Mouse (Mus musculus) liver, embryonic 12.5 days (tissue): ENCODE measurements around the gene Gm4881. TPM values are rescaled to one million over a fixed set of nuclear protein-coding genes. Genes with fewer than 3 reads are reported as not detected.

Source experiments
- ATAC-seq: fragments of 200-750 bp; cut with Nextera tagmentation; 2 replicates; pipeline ENCODE4 v1.8.0; 2017; ENCODE audit warnings: moderate number of reproducible peaks, mild to moderate bottlenecking, moderate library complexity
- H3K27ac ChIP-seq: fragments of 300-500 bp; sonication (generic); 2 replicates; pipeline ENCODE4 v1.5.1; 2016; ENCODE audit warnings: mild to moderate bottlenecking
- H3K27me3 ChIP-seq: fragments of 300-500 bp; sonication (generic); replicated peaks from 2 replicates; pipeline ENCODE4 v1.6.1; 2016; ENCODE audit warnings: mild to moderate bottlenecking, moderate library complexity
- H3K36me3 ChIP-seq: fragments of 300-500 bp; sonication (generic); 2 replicates; pipeline ENCODE4 v1.6.1; 2016; ENCODE audit warnings: mild to moderate bottlenecking, moderate library complexity
- H3K4me1 ChIP-seq: fragments of 300-500 bp; sonication (generic); 2 replicates; pipeline ENCODE4 v1.6.1; 2016
- H3K4me2 ChIP-seq: fragments of 300-500 bp; sonication (generic); 2 replicates; pipeline ENCODE4 v1.6.1; 2016; ENCODE audit warnings: mild to moderate bottlenecking, moderate library complexity
- H3K4me3 ChIP-seq: fragments of 300-500 bp; sonication (generic); 2 replicates; pipeline ENCODE4 v1.5.1; 2016; ENCODE audit warnings: mild to moderate bottlenecking, moderate library complexity
- H3K9ac ChIP-seq: fragments of 300-500 bp; sonication (generic); 2 replicates; pipeline ENCODE4 v1.6.1; 2016; ENCODE audit warnings: mild to moderate bottlenecking, moderate library complexity
- H3K9me3 ChIP-seq: fragments of 300-500 bp; sonication (generic); replicated peaks from 2 replicates; pipeline ENCODE4 v1.6.1; 2016; ENCODE audit warnings: mild to moderate bottlenecking, moderate library complexity
- WGBS: fragments of 180-500 bp; shearing (Covaris S2); methylation state at CpG from one replicate; pipeline ENCODE4 v1.1.7; 2016; ENCODE audit not compliant: insufficient replicate concordance; 5-methylcytosine and 5-hydroxymethylcytosine counted together
- polyA plus RNA-seq: library from polyadenylated mRNA; unstranded; fragments of >200 nt; fragmentation: Nextera tagmentation; extraction: Ambion mirVana; gene quantifications from 2 replicates; pipeline ENCODE4 v1.2.1, GENCODE M21; 2016

Gm4881 gene
- polyA plus RNA-seq, 1 experiment from 2014 or later, result not detected

DNA sequence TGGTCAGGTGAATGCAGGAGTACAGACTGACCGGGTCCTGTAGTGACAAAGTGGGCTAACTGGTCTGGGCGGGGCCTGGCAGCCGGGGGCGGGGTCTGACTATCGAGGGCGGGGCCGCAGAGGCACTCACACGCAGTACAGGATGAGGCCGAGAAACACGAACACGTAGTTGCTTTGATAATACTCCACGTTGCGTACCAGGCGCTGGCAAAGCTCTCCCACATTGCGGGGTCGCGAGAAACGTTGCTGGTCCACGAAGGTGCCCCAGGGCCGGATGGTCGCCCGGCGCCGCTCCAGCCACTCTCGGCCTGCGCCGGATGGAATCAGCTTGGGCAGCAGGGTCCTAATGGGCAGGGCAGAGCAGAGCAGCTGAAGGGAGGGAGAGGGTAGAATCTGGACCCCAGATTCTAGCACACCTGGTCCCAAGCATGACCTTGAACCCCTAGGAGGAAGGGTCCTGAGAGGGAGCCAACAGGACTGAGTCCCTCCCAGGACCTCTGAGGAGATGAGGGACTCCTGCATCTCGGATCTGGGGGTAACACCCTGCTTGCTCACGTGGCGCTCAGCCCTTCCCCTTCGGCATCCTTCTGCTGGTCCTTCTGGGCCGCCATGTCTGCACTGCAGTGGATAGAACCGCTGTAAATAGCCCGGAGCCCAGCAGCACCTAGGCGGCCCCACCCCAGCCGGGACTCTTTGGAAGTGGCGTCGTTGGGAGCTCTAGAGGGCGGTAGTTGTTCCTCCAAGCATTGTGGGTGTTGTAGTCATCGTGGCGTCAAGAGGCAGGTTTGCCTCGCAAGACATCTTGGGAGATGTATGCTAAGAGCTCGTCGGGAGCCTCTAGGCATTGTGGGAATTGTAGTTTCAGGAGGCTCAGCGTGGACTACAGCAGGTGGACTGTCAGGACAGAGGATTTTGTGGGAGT is 27.9 kb upstream of the Gm4881 start, which contains the start of gene Rabac1:
Gene Rabac1, minus strand, starts transcription at position 783 of the 922 bp plus-strand sequence.
- peak; percentile 92 for ATAC-seq
- peak within 1 kb of the TSS; percentile 89 for H3K27ac ChIP-seq
- under 1% methylated on average over 45 of the region's 45 CpGs for WGBS

DNA sequence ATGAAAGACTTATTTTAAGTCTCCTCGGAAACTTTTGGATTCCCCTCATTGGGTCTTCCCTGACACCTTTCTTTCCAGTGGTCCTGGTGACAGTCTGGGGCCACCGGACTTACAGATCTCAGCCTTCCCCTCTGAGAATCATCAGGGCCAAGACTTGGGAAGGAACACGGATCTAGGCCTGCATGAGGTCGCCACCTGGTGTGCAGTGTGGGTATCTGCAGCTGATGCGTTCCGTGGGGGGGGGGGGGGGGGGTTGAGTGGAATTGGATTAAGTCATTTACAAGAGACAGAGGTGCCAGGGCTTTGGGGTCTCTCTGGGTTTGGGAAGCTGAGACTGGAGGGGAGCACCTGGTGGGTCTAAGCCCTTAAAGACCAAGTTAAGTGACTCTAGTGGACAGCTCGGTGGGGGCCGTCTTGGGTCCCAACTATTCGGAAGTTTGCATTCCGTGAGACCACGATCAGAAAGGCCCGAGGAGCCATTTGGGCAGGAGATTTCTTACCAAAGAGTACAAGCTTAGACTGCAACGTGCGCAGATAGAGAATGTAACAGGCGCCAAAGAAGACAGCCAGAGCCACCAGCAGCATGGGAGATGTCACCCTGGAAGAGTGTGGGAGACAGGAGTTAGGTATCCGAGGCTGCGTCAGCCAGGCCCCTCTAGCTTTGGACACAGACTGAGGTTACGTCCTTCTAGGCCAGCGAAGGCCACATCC is 27.1 kb upstream of the Gm4881 start:
- Histone ChIP-seq H3K9me3 (no peaks in the 10 kb centered on the region), H3K4me1 (peaks cover 21% of the 10 kb centered on the region), H3K27me3 (peaks cover 3% of the 10 kb centered on the region; the same call in 1 of the 2 replicates), H3K36me3 (peaks cover 11% of the 10 kb centered on the region; the same call in 1 of the 2 replicates), H3K27ac (peak overlapping the region; percentile 89), H3K9ac (peak overlapping the region; percentile 81), H3K4me3 (peak overlapping the region; percentile 83), H3K4me2 (peak overlapping the region; percentile 99)
- peak; percentile 0; the same call in 1 of the 2 replicates for ATAC-seq
- 7% methylated on average over 19 of the region's 19 CpGs for WGBS

More for the DNA sequence above, 27.9 kb upstream of the Gm4881 start, which contains the start of gene Rabac1:
- Histone ChIP-seq H3K4me3 (peak within 1 kb of the TSS; percentile 83), H3K9ac (peak within 1 kb of the TSS; percentile 81), H3K4me1 (peaks cover 21% of the 10 kb centered on the region), H3K4me2 (peak within 1 kb of the TSS; percentile 99), H3K36me3 (peaks cover 11% of the 10 kb centered on the region; the same call in 1 of the 2 replicates), H3K9me3 (no peaks in the 10 kb centered on the region), H3K27me3 (no peaks in the 10 kb centered on the region)

GRCm38 (mm10) chr7:24970341-24970740 is 26.0 kb upstream of the Gm4881 start:
- no peaks in the 10 kb centered on the region for H3K9me3 ChIP-seq
- peaks cover 21% of the 10 kb centered on the region for H3K4me1 ChIP-seq
- no peak overlapping the region for H3K4me2 ChIP-seq
- no peak overlapping the region for H3K4me3 ChIP-seq
- peaks cover 3% of the 10 kb centered on the region; the same call in 1 of the 2 replicates for H3K27me3 ChIP-seq
- no peak overlapping the region for H3K9ac ChIP-seq
- ATAC-seq, result no peak
- H3K36me3 ChIP-seq, result peaks cover 11% of the 10 kb centered on the region; the same call in 1 of the 2 replicates
- no peak overlapping the region for H3K27ac ChIP-seq
- WGBS, result 85% methylated on average over 3 of the region's 3 CpGs

DNA sequence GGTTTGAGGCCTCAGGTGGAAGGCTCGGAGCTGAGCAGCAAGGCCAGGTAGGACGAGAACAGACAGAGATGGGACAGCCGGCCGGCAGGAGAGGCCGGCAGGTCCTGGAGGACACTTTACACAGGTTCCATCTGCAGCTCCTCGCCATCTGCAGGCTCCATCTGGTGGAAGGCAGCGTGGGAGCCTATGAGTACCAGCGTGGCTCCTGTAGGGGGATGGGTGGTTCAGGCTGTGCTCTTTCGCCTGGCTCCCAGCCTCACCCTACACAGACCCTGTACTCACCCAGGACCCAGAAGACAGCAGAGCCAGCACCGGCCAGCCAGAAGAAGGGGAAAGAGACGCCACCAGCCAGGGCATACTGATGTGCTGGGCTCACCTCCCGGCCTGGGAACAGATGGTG is 25.5 kb upstream of the Gm4881 start:
- Histone ChIP-seq H3K9ac (no peak overlapping the region), H3K4me2 (no peak overlapping the region), H3K36me3 (peaks cover 11% of the 10 kb centered on the region; the same call in 1 of the 2 replicates), H3K27ac (no peak overlapping the region), H3K4me3 (no peak overlapping the region), H3K27me3 (peaks cover 3% of the 10 kb centered on the region; the same call in 1 of the 2 replicates), H3K9me3 (no peaks in the 10 kb centered on the region), H3K4me1 (peaks cover 21% of the 10 kb centered on the region)
- 75% methylated on average over 12 of the region's 12 CpGs for WGBS
- no peak for ATAC-seq

- Histone ChIP-seq H3K4me1 (peaks cover 19% of the 10 kb centered on the region), H3K27me3 (peaks cover 3% of the 10 kb centered on the region; the same call in 1 of the 2 replicates), H3K4me3 (no peak overlapping the region), H3K9me3 (no peaks in the 10 kb centered on the region), H3K4me2 (no peak overlapping the region), H3K27ac (no peak overlapping the region), H3K9ac (no peak overlapping the region), H3K36me3 (peaks cover 11% of the 10 kb centered on the region; the same call in 1 of the 2 replicates)
- WGBS, result 72% methylated on average over 6 of the region's 6 CpGs
- ATAC-seq, result no peak
These were observed 24.2 kb upstream of the Gm4881 start for GRCm38 (mm10) chr7:24968463-24968862.

DNA sequence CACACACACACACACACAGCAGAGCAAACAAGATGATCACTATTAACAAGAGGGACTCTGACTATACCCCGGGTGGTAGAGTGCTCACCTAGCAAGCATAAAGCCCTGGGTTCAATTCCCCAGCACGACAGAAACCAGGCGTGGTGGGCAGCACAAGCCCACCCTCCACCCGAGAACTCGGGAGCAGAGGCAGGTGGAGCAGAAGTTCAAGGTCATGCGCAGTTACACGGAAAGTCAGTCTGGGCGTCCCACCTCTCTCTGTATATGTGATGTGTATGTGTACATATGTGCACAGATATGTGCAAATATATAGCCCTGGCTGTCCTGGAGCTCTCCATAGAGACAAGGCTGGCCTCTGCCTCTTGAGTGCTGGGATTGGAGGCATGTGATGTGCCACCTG is 23.7 kb upstream of the Gm4881 start:
- peaks cover 16% of the 10 kb centered on the region for H3K4me1 ChIP-seq
- 64% methylated on average over 8 of the region's 8 CpGs for WGBS
- H3K27me3 ChIP-seq, result peaks cover 3% of the 10 kb centered on the region; the same call in 1 of the 2 replicates
- no peak overlapping the region for H3K9ac ChIP-seq
- H3K9me3 ChIP-seq, result no peaks in the 10 kb centered on the region
- no peak overlapping the region for H3K27ac ChIP-seq
- ATAC-seq, result no peak
- no peak overlapping the region for H3K4me3 ChIP-seq
- no peak overlapping the region for H3K4me2 ChIP-seq
- peaks cover 11% of the 10 kb centered on the region; the same call in 1 of the 2 replicates for H3K36me3 ChIP-seq

DNA sequence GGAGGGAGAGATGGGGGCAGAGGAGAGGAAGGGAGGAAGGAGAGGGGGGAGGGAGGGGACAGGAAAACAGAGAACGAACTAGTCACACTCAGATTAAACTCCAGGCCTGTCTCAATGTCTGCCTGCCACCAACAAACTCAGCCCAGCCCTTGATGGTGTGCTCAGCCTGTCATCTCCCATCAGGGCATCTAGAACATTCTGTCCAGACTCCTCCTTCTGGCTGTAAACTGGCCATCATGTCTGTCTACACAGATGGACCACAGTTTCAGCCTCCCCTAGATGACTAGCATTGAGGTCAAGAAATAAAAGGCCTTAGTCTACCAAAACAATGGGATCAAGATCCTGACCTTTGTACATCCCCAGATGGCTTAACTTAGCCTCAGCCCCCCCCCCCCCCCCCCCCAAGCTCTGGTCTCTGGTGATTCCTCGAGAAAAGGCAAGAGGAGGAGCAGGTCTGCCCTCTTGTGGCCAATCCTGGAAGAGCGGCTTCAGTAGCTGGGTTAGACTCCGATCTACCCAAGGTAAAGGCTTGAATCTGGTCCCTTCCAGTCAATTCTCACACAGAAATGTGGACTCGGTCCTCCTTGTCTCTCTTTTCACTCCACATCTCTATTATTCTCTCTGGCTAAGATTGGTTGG is 20.7 kb upstream of the Gm4881 start:
- Histone ChIP-seq H3K36me3 (peaks cover 8% of the 10 kb centered on the region; the same call in 1 of the 2 replicates), H3K9me3 (no peaks in the 10 kb centered on the region), H3K27ac (no peak overlapping the region), H3K9ac (no peak overlapping the region), H3K4me3 (no peak overlapping the region), H3K4me1 (peaks cover 3% of the 10 kb centered on the region; the same call in 1 of the 2 replicates), H3K27me3 (peaks cover 3% of the 10 kb centered on the region; the same call in 1 of the 2 replicates), H3K4me2 (no peak overlapping the region)
- no peak for ATAC-seq
- WGBS, result 13% methylated on average over 5 of the region's 5 CpGs

- Histone ChIP-seq H3K36me3 (peaks cover under 1% of the 10 kb centered on the region; the same call in 1 of the 2 replicates), H3K27me3 (peaks cover 3% of the 10 kb centered on the region; the same call in 1 of the 2 replicates), H3K9ac (no peak overlapping the region), H3K4me2 (no peak overlapping the region), H3K27ac (no peak overlapping the region), H3K4me3 (no peak overlapping the region), H3K4me1 (peaks cover 3% of the 10 kb centered on the region; the same call in 1 of the 2 replicates), H3K9me3 (no peaks in the 10 kb centered on the region)
- WGBS, result 48% methylated on average over 2 of the region's 2 CpGs
- ATAC-seq, result no peak
These were observed 20.0 kb upstream of the Gm4881 start for GRCm38 (mm10) chr7:24964288-24964687.

- ATAC-seq, result no peak
- H3K9ac ChIP-seq, result no peak overlapping the region
- peak overlapping the region; percentile 62 for H3K4me2 ChIP-seq
These were observed 10.9 kb upstream of the Gm4881 start for GRCm38 (mm10) chr7:24955226-24955625.

GRCm38 (mm10) chr7:24954450-24954849 is 10.2 kb upstream of the Gm4881 start:
- no peak for ATAC-seq
- Histone ChIP-seq H3K9me3 (0 out of 2 replicates have a peak, but pooled peaks cover 3% of the 10 kb centered on the region), H3K4me1 (peaks cover 7% of the 10 kb centered on the region; the same call in 1 of the 2 replicates), H3K27me3 (peaks cover 81% of the 10 kb centered on the region), H3K4me2 (peak overlapping the region; percentile 62), H3K4me3 (peak overlapping the region; percentile 44), H3K27ac (no peak overlapping the region), H3K9ac (no peak overlapping the region), H3K36me3 (no peaks in the 10 kb centered on the region)
- 2% methylated on average over 30 of the region's 30 CpGs for WGBS

More at GRCm38 (mm10) chr7:24955226-24955625, 10.9 kb upstream of the Gm4881 start:
- Histone ChIP-seq H3K27me3 (peaks cover 73% of the 10 kb centered on the region), H3K27ac (no peak overlapping the region), H3K36me3 (no peaks in the 10 kb centered on the region), H3K4me1 (peaks cover 7% of the 10 kb centered on the region; the same call in 1 of the 2 replicates), H3K9me3 (0 out of 2 replicates have a peak, but pooled peaks cover 3% of the 10 kb centered on the region), H3K4me3 (0 out of 2 replicates have a peak overlapping the region, but pooled peaks have one; percentile 44)
- WGBS, result 10% methylated on average over 9 of the region's 33 CpGs

DNA sequence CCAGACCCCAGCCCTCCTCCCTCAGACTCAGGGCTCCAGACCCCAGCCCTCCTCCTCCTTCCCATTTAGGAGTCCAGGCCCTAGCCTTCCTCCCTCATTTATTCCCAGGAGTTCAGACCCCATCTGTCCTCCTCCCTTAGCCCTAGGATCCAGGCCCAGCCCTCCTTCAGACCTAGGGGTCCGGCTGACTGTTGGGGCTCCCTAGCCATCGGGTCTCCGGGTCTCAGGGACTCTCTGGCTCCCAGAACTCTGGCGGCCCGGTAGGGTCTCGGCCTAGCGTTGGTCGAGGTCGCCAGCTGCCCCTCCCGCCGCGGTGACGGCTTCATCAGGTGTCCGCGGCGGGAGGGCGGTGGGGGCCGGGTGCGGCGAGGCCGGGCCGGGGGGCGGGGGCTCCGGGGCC is 9.7 kb upstream of the Gm4881 start:
- H3K9ac ChIP-seq, result no peak overlapping the region; the same call in 1 of the 2 replicates
- no peak overlapping the region for H3K27ac ChIP-seq
- WGBS, result 2% methylated on average over 24 of the region's 24 CpGs

More for the DNA sequence above, 9.7 kb upstream of the Gm4881 start:
- Histone ChIP-seq H3K27me3 (peaks cover 86% of the 10 kb centered on the region), H3K4me2 (peak overlapping the region; percentile 62), H3K4me3 (peak overlapping the region; percentile 44), H3K9me3 (0 out of 2 replicates have a peak, but pooled peaks cover 3% of the 10 kb centered on the region), H3K36me3 (no peaks in the 10 kb centered on the region), H3K4me1 (peaks cover 7% of the 10 kb centered on the region; the same call in 1 of the 2 replicates)
- ATAC-seq, result no peak
